Mouse (Mus musculus): Measurements from ENCODE around the gene Relch.
"Not testable (repeated sequence)": the region's sequence is repeated elsewhere in the genome, so short reads cannot be mapped to it uniquely, and the experiment has no call there.

Relch gene

DNA sequence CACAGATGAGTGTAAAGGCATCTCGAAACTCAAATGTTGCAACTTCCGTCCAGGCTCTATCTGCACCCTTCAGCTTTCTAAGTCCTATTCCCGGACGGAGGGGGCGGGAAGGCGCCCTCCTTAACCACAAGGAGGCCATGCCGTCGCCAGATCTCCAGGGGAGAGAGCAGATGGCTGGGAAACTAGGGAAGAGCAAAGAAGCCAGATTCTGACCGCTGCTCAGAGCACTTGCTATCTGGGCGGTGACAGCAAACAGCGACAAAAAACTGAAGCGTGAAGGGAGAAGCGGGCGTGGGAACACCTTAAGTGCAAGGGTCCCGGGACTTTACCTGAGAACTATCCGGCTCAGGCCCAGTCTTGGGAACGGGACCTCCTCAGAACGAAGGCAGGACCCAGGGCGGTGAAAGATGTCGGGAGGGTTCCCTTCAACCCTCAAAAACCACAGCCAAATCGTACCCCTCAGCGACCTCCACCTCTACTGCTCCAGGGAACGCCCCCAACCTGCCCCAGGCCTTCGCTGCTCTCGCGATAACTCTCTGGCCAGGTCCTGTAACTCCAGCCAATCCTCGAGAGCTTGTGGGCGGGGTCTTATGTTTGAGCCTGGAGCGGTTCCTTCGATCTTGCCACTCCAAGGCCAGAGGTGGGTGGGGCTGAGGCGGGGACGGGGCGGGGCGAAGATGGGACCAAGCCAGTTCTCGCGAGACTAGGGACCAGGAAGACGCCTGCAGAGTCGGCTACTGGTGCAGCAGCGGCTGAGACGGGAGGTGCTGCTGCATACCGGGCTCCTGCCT lies at the start of gene Relch, which contains the start of gene Pign:
TSS of gene Relch (plus strand) at position 691 of the 791 bp plus-strand sequence.
TSS of gene Pign (minus strand) at position 507 of the 791 bp plus-strand sequence.
- peak; percentile 96 for DNase-seq

- no peak for DNase-seq
These were observed 33.2 kb upstream of the Relch start for GRCm38 (mm10) chr1:105630481-105630880.

GRCm38 (mm10) chr1:105644093-105644492 lies 19.6 kb upstream of the Relch start:
- DNase-seq: no peak

DNA sequence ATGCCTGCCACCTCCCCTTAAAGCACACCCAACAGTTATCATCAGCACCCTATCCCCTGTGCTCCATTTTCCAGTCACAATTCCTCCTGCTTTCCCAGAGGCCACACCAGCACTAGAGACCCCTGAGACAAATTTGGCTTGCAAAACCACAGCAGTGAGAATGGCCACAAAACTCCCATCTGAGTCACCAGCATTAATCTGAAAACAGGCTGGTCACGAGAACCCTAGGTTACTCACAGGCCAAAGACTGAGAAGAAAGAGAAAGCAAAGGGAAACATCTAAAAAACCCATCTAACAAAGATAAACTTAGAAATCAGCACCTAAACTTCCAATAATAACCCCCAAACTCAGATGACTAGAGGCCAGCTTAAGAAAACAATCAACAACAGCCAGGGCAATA lies 13.0 kb upstream of the Relch start:
- DNase-seq: no peak

- DNase-seq: no peak
These were observed 9.7 kb upstream of the Relch start for GRCm38 (mm10) chr1:105653981-105654380.

DNA sequence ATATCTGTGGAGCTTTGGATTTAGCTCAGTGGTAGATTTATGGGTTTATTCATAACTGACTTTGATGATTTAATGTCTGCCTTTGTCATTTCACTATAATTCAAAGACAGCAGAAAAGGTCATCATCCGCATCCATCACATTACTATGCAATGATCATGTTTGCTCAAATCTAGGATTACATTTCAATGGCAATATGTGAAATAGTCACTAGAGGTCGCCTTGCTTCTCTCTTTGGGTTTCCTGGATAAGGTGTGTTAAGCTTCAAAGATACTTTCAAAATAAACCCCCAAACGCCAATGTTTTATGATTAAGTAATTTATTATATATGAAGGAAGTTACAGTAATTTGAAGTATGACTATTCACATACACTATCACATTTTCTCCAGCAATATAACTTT lies 3.6 kb upstream of the Relch start:
- no peak for DNase-seq

- DNase-seq: no peak
These were observed 866 bp upstream of the Relch start for GRCm38 (mm10) chr1:105662820-105663170.

DNA sequence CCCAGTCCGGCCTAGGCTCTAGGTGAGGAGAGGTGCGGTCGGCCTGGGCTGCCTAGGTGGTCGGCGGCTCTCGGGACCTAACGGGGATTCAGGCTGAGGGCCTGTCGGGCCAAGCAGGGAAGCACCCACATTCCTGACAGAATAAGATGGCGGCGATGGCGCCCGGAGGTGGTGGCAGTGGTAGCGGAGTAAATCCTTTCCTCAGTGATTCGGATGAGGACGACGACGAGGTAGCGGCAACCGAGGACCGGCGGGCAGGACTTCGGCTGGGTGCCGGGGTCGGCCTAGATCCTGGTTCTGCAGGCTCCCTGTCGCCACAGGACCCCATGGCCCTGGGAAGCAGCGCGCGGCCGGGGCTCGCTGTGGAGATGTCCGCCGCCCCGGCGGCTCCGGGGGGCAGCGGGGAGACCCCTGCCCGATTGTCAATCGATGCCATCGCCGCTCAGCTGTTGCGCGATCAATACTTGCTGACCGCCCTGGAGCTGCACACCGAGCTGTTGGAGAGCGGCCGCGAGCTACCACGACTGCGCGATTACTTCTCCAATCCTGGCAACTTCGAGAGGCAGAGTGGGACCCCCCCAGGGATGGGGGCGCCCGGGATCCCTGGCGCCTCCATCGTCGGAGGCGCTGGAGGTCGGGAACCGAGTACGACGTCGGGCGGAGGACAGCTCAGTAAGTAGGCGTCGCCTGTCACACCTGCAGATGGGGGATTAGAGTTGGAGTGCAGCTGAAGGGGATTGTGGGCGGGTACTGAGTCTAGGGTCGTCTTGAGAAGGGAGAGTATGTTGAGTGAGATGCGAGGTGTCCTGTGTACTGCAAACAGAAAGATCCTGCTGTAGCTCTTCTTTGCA lies 526 bp downstream of the Relch start:
- DNase-seq: peak; percentile 12

DNA sequence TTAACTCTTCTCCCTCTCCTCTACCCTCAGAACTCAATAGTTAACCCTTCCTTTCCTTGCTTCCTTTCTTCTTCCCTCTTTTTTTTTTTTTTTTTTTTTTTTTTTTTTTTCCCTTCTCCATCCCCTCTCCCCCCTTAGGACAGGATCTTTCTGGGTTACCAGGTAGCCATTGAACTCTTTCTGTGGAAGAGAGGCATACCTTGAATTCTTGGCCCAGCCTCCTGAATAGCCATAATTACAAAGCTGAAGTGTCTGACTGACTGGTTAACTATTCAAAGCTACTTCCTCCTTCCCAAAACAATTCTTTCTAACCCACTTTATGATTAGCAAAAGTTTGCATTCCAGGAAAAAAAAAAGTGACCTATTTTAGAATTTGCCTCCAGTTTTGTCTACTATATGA lies 6.0 kb downstream of the Relch start:
- no peak for DNase-seq

GRCm38 (mm10) chr1:105674763-105675162 lies 11.1 kb downstream of the Relch start:
- DNase-seq: no peak

DNA sequence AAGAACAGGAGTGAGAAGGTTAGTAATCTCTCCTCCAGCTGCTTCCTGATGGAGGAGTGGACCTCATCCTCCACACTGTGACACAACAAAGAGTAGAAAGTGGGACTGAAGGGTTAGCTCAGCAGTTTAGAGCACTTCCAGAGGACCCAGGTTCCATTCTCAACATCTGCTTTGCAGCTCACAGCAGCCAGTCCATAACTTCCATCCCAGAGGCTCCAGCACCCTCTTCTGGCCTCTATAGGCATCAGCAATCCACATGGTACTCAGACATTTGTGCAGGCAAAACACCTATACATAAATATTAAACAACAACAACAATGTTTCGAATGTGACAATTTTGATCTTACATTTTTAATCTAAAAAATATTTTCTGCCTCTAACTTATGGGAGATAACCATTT lies 16.9 kb downstream of the Relch start:
- peak; percentile 17 for DNase-seq

- DNase-seq: no peak
These were observed 21.8 kb downstream of the Relch start for GRCm38 (mm10) chr1:105685501-105685900.

GRCm38 (mm10) chr1:105695581-105695980 lies 31.9 kb downstream of the Relch start:
- DNase-seq: no peak

DNA sequence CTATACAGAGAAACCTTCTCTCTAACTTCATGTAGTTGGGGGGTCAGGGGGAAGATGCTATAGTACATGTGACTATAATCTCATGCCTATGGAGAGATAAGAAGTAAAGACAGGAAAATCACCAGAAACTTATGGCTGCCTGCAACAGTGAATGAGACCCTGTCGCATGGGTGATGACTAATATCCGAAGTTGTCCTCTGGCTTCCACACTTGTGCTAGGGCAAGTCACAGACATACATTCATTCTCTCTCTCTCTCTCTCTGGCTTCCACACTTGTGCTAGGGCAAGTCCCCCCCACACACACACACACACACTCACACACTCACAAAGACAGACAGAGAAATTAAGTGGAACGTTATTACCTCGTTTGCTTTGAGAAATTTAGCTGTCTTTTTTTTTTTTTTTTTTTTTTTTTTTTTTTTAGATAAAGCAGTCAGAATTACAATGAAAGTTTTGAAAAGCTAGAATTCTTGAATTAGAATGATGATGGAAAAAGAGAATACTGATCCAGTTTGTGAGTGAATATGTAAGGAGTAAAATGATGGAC lies 37.4 kb downstream of the Relch start:
- no peak for DNase-seq

DNA sequence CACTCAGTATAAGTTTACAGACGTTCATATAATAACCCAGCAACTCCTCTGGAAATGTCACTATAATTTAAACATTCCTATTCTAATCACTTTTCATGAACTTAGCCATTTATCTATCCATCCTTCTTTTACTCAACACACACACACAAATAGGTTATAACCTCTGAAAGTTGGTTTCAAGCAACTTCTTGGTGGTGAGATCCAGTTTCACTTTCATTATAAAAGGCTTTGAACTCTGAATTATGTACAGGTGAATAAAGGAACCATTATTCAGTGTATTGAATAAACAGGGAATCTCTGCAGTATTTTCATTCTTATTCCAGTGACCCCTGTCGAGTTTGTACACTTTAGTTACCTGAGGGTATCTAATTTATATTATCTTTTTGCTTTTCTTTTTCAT lies 45.8 kb downstream of the Relch start:
- no peak for DNase-seq

DNA sequence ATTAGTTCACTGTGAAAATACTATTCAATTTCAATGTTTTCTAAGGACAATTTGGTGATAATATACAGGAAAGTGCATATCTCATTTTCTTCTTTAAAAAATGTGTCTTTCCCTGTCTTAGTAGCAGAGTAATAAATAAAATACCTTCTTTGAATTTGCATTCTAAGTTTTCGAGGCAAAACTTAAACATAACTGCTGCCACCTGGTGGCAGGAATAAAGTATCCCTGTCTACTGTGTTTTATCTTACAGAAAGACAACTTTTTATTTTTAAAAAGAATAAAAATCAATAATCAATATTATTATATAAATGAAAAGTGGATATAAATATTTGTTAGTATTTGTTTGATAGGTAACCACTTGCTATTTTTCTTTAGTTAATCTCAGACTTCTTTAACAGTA lies 47.6 kb downstream of the Relch start:
- DNase-seq: no peak

GRCm38 (mm10) chr1:105712822-105713221 lies 49.2 kb downstream of the Relch start:
- DNase-seq: no peak

GRCm38 (mm10) chr1:105718358-105718757 lies 54.7 kb downstream of the Relch start:
- DNase-seq: no peak

DNA sequence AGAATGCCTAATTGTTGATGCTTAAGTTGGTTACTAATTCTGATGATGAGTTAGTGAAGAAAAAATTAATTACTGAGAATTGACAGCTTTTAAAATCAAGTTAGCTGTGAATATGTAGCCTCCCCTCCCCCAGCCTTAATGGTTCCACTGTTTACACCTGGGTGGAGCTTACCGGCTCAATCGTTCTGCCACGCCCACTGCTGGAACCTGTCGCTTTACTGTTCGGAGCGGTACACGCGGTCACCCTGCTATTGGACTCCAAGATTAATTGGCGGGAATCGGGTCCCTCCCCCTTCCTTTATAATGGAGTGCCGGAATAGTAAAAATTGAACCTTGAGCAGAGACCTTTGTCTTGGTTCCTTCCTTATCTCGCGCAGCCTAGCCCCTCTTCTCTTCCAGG lies 65.6 kb downstream of the Relch start:
- DNase-seq: not testable (repeated sequence)

DNA sequence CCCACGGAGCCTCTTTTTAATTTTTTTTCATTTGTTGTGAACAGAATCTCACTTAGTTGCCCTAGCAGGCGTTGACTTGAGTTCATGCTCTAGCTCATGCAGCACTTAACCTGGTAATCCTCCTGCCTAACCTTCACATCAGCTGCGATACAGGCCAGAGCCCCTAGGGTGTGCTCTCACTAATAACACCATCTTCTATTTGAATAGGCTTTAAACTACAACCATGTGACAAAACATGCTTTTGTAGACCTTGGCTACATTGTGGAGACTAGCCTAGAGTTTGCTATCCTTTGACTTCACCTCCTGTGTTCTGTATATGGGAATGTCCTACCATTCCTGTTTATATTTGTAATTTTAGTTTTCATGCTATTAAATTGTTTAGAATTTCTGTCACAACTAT lies 71.7 kb downstream of the Relch start:
- DNase-seq: no peak

DNA sequence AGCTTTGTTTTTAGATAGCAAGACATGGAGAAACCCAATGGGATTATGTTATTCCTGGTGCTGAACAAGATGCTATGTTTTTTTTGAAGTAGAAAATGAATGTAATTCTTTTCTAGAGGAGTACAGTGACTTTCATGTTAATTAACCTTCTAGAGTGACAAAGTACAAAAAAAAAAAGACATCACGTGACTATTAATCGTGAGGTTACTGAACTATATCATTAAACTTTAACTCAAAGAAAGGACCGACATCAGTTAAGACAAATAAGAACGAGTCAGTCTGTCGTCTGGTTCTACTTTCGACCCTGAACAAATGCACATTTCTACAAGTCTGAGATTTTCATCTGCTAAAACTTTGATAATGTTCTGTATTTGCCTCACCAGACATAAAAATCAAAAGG lies 74.7 kb downstream of the Relch start:
- DNase-seq: no peak

DNA sequence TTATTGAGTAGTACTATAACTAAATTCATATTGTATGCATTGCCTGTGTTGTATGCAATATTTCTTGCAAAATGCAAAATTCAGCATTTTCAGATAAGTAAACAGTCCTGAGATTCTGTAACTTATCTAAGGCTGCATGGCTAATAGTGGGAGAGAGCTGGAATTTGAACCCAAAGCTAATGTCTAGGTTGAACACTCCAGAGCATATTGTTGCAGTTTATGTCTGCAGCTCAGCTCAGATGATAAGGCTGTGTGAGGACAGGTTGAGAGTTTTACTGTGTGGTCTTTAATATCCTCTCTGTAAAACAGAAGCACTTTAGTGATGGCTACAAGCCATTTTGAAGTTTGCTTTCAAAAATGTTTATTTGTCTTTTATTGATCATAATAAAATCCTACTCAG lies 75.8 kb downstream of the Relch start:
- DNase-seq: no peak

DNA sequence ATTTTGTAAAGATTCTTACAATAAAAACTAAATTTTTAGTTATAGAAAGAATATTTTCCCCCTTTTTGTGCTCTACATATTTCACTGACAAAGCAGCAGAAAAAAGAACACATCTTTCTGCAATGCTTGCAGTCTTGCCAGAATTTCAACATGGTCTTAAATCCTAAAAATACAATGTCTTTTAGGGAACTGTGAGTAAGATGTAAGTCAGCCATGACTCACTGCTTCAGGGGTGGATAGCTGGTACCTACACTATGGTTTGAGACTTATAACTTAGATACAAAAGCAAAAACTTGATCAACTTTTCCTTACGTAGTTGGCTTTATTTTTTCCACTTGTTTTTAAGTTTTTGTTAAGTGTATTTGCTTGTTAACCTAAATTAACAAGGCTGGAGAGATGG lies 78.8 kb downstream of the Relch start:
- DNase-seq: no peak

GRCm38 (mm10) chr1:105746444-105746843 lies 82.8 kb downstream of the Relch start:
- no peak for DNase-seq
